Mouse (Mus musculus) brown adipose tissue, adult 24 weeks (tissue): ENCODE data around the gene Szt2. TPM values are rescaled to one million over a fixed set of nuclear protein-coding genes. Genes with fewer than 3 reads are reported as not detected.

Experiments
- polyA plus RNA-seq: library from polyadenylated mRNA; stranded (reverse); fragments of >200 nt; gene quantifications from 2 replicates; pipeline ENCODE4 v1.2.4, GENCODE M21; 2012; ENCODE audit not compliant: missing spikeins, insufficient read depth, insufficient read length

Gene Szt2
- polyA plus RNA-seq, 1 experiment, result 4.0 TPM

Other genes with a start within 250 kb of the Szt2 start
- 12.1 and 12.6 TPM in 2 replicates for gene Kdm4a, start 229.2 kb downstream of the Szt2 start, polyA plus RNA-seq
- gene Ptprf, start 117.9 kb downstream of the Szt2 start, polyA plus RNA-seq, result 0.67 and 0.88 TPM in 2 replicates
- 38.0 and 38.3 TPM in 2 replicates for gene Med8, start 64 bp upstream of the Szt2 start, polyA plus RNA-seq
- gene Elovl1, start 18.8 kb upstream of the Szt2 start, polyA plus RNA-seq, result 9.4 and 10.7 TPM in 2 replicates
- gene Cdc20, start 28.1 kb upstream of the Szt2 start, polyA plus RNA-seq, result 1.6 TPM in 1 of 2 replicates, not detected in the other
- gene Mpl, start 48.2 kb upstream of the Szt2 start, polyA plus RNA-seq, result not detected in 2 replicates
- gene Tie1, start 80.8 kb upstream of the Szt2 start, polyA plus RNA-seq, result 8.1 and 18.8 TPM in 2 replicates
- not detected in 2 replicates for gene 2610528J11Rik, start 117.7 kb upstream of the Szt2 start, polyA plus RNA-seq
- gene Tmem125, start 134.8 kb upstream of the Szt2 start, polyA plus RNA-seq, result not detected in 2 replicates
- not detected in 2 replicates for gene Cfap57, start 211.5 kb upstream of the Szt2 start, polyA plus RNA-seq
- gene Ebna1bp2, start 211.5 kb upstream of the Szt2 start, polyA plus RNA-seq, result 45.1 and 47.8 TPM in 2 replicates
- not detected in 2 replicates for gene Olfr62, start 249.7 kb upstream of the Szt2 start, polyA plus RNA-seq